11 mouse cellular contexts compared by ENCODE assay signal in the genomic region with DNA sequence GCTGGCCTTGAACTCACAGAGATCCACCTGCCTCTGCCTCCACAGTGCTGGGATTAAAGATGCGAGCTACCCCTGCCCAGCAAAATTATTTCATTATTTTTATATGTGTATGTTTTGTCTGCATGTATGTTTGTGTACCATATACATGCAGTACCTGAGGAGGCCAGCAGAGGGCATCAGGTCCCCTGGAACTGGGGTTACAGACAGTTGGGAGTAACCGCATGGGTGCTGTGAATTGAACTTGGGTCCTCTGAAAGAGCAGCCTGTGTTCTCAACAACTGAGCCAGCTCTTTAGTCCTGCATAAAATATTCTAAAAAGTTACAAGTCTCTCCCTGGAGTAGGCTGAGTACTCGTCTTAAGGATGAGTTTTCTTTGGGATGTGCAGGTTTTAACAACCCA. TPM values are rescaled to one million over a fixed set of nuclear protein-coding genes. Genes with fewer than 3 reads are reported as not detected.
DNase-seq lines count a peak whose midpoint lies in the region; ATAC-seq and TF ChIP-seq lines count a peak whose summit lies in the region.
"Had no signal": no experiment of that assay in that cellular context is flagged by ENCODE, and none has a peak within 500 bp of the region (broad histone marks: within the 10 kb centered on the region; RNA-seq: fewer than 3 reads in every experiment).

No protein-coding gene starts in this region.

- WGBS in liver, embryonic 14.5 days (ENCODE audit: insufficient replicate concordance) = 80% methylated on average over 3 of the region's 3 CpGs

- no peaks in the 10 kb centered on the region for H3K4me1 ChIP-seq in liver, embryonic 14.5 days (replicated peaks; ENCODE audit: control insufficient read depth in 2 of 2, insufficient read depth in 2 of 2, low read length in 1 of 2)
- H3K4me1 ChIP-seq: forebrain, embryonic 13.5 days; hindbrain, embryonic 15.5 days; limb, embryonic 13.5 days had no signal

- peaks cover 1% of the 10 kb centered on the region for H3K27me3 ChIP-seq in liver, embryonic 14.5 days (ENCODE audit: control insufficient read depth, insufficient read depth, low read length)
- H3K27me3 ChIP-seq: forebrain, embryonic 13.5 days; hindbrain, embryonic 15.5 days; limb, embryonic 13.5 days had no signal

- DNase-seq in heart, adult 11 months = peak; percentile 85
- no peak for DNase-seq in heart, adult 18-20 months
- DNase-seq in lung, postnatal 10 days = peak; percentile 19
- DNase-seq in lung, postnatal 4 days = no peak
- DNase-seq in liver, embryonic 14.5 days (ENCODE audit: low read depth in 3 of 3, low spot score in 3 of 3) = no peak
- peak; percentile 69 for DNase-seq in thymus, postnatal 4 days
- DNase-seq in gastrocnemius, postnatal 36 days = no peak

- no peak for ATAC-seq in liver, embryonic 14.5 days (ENCODE audit: insufficient read depth)
- no peak for ATAC-seq in inflammation-experienced regulatory T-cells, adult 6 months
- ATAC-seq: forebrain, embryonic 13.5 days had no signal

- no peak overlapping the region for H3K4me3 ChIP-seq in liver, embryonic 14.5 days (ENCODE audit: insufficient read depth in 1 of 2, low read depth in 2 of 2, low read length in 2 of 2)
- H3K4me3 ChIP-seq: forebrain, embryonic 13.5 days; hindbrain, embryonic 15.5 days; limb, embryonic 13.5 days had no signal

- TF ChIP-seq CTCF in liver, embryonic 14.5 days (IDR thresholded peaks at IDR 0.05; ENCODE audit: low read depth) = peak; percentile 77

- H3K9me3 ChIP-seq in liver, embryonic 14.5 days (ENCODE audit: control insufficient read depth, low read length) = peaks cover 4% of the 10 kb centered on the region
- H3K9me3 ChIP-seq: hindbrain, embryonic 15.5 days had no signal

- intact Hi-C loops in gastrocnemius, postnatal 36 days (cut with DNase I) = no loop called here

- H3K27ac ChIP-seq in liver, embryonic 14.5 days = no peak overlapping the region
- H3K27ac ChIP-seq: forebrain, embryonic 13.5 days; hindbrain, embryonic 15.5 days; limb, embryonic 13.5 days had no signal

- H3K36me3 ChIP-seq in liver, embryonic 14.5 days (replicated peaks; ENCODE audit: control insufficient read depth, insufficient read depth, low read depth) = no peaks in the 10 kb centered on the region

- no peak overlapping the region for H3K9ac ChIP-seq in liver, embryonic 14.5 days (replicated peaks)
- H3K9ac ChIP-seq: forebrain, embryonic 13.5 days; hindbrain, embryonic 15.5 days; limb, embryonic 13.5 days had no signal

- TF ChIP-seq EP300 in liver, embryonic 14.5 days (IDR thresholded peaks at IDR 0.05; ENCODE audit: low read depth) = no peak

- no peak overlapping the region for H3K4me2 ChIP-seq in liver, embryonic 14.5 days (ENCODE audit: low read depth)
- H3K4me2 ChIP-seq: forebrain, embryonic 13.5 days; hindbrain, embryonic 15.5 days; limb, embryonic 13.5 days had no signal

RNA-seq across cellular contexts. Expression of a gene that starts 11.2 kb away (rescaled TPM):
- total RNA-seq in heart, adult 18-20 months (2021) = 1 to 10 TPM; 1.3 TPM
- 1.8 and 2.1 TPM in 2 replicates for polyA plus RNA-seq in liver, embryonic 14.5 days (2012; rRNA removed)
- 1.3 and 1.4 TPM in 2 replicates for polyA plus RNA-seq in liver, embryonic 14.5 days (2014; fragmentation: Nextera tagmentation; extraction: Ambion mirVana)
- polyA plus RNA-seq in inflammation-experienced regulatory T-cells, adult 6 months (2017; shearing (Covaris generic)) = 1 to 10 TPM; 4.3 to 5.0 (median 4.7) TPM
- total RNA-seq in gastrocnemius, postnatal 36 days (2021) = under 1 TPM; 0.69 to 0.87 TPM

RNA-seq across cellular contexts. Expression of a gene that starts 15.9 kb away (rescaled TPM):
- total RNA-seq in heart, adult 18-20 months (2021) = 1 to 10 TPM; 1.7 to 2.4 TPM
- 5.6 and 6.5 TPM in 2 replicates for polyA plus RNA-seq in liver, embryonic 14.5 days (2012; rRNA removed)
- 8.8 and 8.9 TPM in 2 replicates for polyA plus RNA-seq in liver, embryonic 14.5 days (2014; fragmentation: Nextera tagmentation; extraction: Ambion mirVana)
- 10 to 100 TPM; 15.5 to 20.4 (median 16.4) TPM for polyA plus RNA-seq in inflammation-experienced regulatory T-cells, adult 6 months (2017; shearing (Covaris generic))
- total RNA-seq in gastrocnemius, postnatal 36 days (2021) = 1 to 10 TPM; 1.3 to 1.7 TPM

RNA-seq across cellular contexts. Expression of a gene that starts 21.7 kb away (rescaled TPM):
- 10 to 100 TPM; 21.1 to 22.2 TPM for total RNA-seq in heart, adult 18-20 months (2021)
- polyA plus RNA-seq in liver, embryonic 14.5 days (2012; rRNA removed) = 21.2 and 22.9 TPM in 2 replicates
- 20.3 and 23.2 TPM in 2 replicates for polyA plus RNA-seq in liver, embryonic 14.5 days (2014; fragmentation: Nextera tagmentation; extraction: Ambion mirVana)
- 100 to 1,000 TPM; 151 to 194 (median 184) TPM for polyA plus RNA-seq in inflammation-experienced regulatory T-cells, adult 6 months (2017; shearing (Covaris generic))
- 10 to 100 TPM; 14.7 to 19.3 TPM for total RNA-seq in gastrocnemius, postnatal 36 days (2021)

RNA-seq across cellular contexts. Expression of a gene that starts 31.1 kb away (rescaled TPM):
- total RNA-seq in heart, adult 18-20 months (2021) = 1 to 10 TPM; 2.4 to 3.3 TPM
- polyA plus RNA-seq in liver, embryonic 14.5 days (2012; rRNA removed) = 0.94 and 1.3 TPM in 2 replicates
- polyA plus RNA-seq in liver, embryonic 14.5 days (2014; fragmentation: Nextera tagmentation; extraction: Ambion mirVana) = 1.1 and 1.5 TPM in 2 replicates
- polyA plus RNA-seq in inflammation-experienced regulatory T-cells, adult 6 months (2017; shearing (Covaris generic)) = 1 to 10 TPM; 3.6 to 7.5 (median 6.1) TPM
- 1 to 10 TPM in 1 of 2 experiments, under 1 TPM in 1; 0.89 to 2.1 TPM for total RNA-seq in gastrocnemius, postnatal 36 days (2021)

RNA-seq across cellular contexts. Expression of a gene that starts 41.3 kb away (rescaled TPM):
- total RNA-seq in heart, adult 18-20 months (2021) = 10 to 100 TPM; 24.2 to 31.1 TPM
- 7.3 and 9.8 TPM in 2 replicates for polyA plus RNA-seq in liver, embryonic 14.5 days (2012; rRNA removed)
- 4.2 and 4.7 TPM in 2 replicates for polyA plus RNA-seq in liver, embryonic 14.5 days (2014; fragmentation: Nextera tagmentation; extraction: Ambion mirVana)
- polyA plus RNA-seq in inflammation-experienced regulatory T-cells, adult 6 months (2017; shearing (Covaris generic)) = 10 to 100 TPM; 17.7 to 30.0 (median 19.5) TPM
- total RNA-seq in gastrocnemius, postnatal 36 days (2021) = 10 to 100 TPM; 15.0 to 24.6 TPM

Comparison
In these comparisons a context has a peak if more than half of its experiments do, and no peak if none do; other contexts are left out.
1. DNase-seq: peak in heart, adult 11 months (single experiment), lung, postnatal 10 days (single experiment) and thymus, postnatal 4 days (single experiment); none in heart, adult 18-20 months (0 of 2), lung, postnatal 4 days (0 of 2), liver, embryonic 14.5 days (0 of 3) and gastrocnemius, postnatal 36 days (0 of 2).